In the genomic region with DNA sequence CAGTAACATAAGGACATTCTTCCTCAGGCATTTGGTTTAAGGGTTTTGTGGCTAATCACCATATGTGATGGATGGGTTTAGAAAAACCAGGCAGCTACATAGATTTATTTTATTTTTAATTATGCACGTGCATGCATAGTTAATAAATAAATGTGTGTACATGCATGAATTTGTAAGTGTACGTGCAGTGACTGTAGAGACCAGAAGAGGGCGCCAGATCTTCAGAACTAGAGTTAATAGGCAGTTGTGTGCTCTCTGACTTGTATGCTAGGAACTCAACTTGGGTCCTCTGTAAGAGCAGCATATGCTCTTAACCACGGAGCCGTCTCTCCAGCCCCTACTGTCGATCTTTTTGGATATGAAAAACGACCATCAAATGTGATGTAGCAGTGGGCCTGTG, we compare ENCODE assay signal across 17 mouse cellular contexts. TPM values are rescaled to one million over a fixed set of nuclear protein-coding genes. Genes with fewer than 3 reads are reported as not detected.
DNase-seq lines count a peak whose midpoint lies in the region; TF ChIP-seq lines count a peak whose summit lies in the region.
"Had no signal": no experiment of that assay in that cellular context is flagged by ENCODE, and none has a peak within 500 bp of the region (broad histone marks: within the 10 kb centered on the region; RNA-seq: fewer than 3 reads in every experiment).

No protein-coding gene starts in this region.

- H3K27ac ChIP-seq in heart, adult 2 months: no peak overlapping the region
- no peak overlapping the region for H3K27ac ChIP-seq in ES-E14 (ENCODE audit: insufficient read depth, low read depth, low read length, poor library complexity, severe bottlenecking)
- H3K27ac ChIP-seq in midbrain, embryonic 10.5 days (replicated peaks): no peak overlapping the region
- H3K27ac ChIP-seq: embryonic facial prominence, embryonic 12.5 days; heart, embryonic 13.5 days; liver, embryonic 13.5 days had no signal

- H3K4me3 ChIP-seq in heart, adult 2 months: no peak overlapping the region
- no peak overlapping the region for H3K4me3 ChIP-seq in ES-E14 (ENCODE audit: insufficient read depth in 1 of 2, low read depth in 1 of 2, low read length in 2 of 2, poor library complexity in 1 of 2, severe bottlenecking in 1 of 2)
- H3K4me3 ChIP-seq in midbrain, embryonic 10.5 days: no peak overlapping the region
- H3K4me3 ChIP-seq: embryonic facial prominence, embryonic 12.5 days; heart, embryonic 13.5 days; liver, embryonic 13.5 days had no signal

- no peak for DNase-seq in heart, adult 2 months
- DNase-seq in heart, postnatal 36 days: no peak
- peak; percentile 6 for DNase-seq in lung, postnatal 36 days
- no peak for DNase-seq in lung, postnatal 10 days
- peak; percentile 47 for DNase-seq in ES-E14 (ENCODE audit: low read depth, low spot score)
- peak; percentile 16 for DNase-seq in c-Kit-positive CD71-positive TER-119-positive erythroid progenitor cells, embryonic 14.5 days (ENCODE audit: low spot score)
- no peak for DNase-seq in left cerebral cortex, postnatal 10 days (ENCODE audit: extremely low spot score in 1 of 2, low spot score in 2 of 2)
- DNase-seq in midbrain, embryonic 10.5 days (ENCODE audit: low spot score): no peak
- DNase-seq: gastrocnemius, postnatal 14 days; kidney, postnatal 25 days; liver, embryonic 13.5 days had no signal

- peak; percentile 40 for TF ChIP-seq CTCF in heart, adult 2 months (IDR thresholded peaks at IDR 0.05)

- H3K36me3 ChIP-seq in heart, adult 2 months (ENCODE audit: control insufficient read depth, insufficient read depth, low read length): no peaks in the 10 kb centered on the region
- H3K36me3 ChIP-seq in ES-E14 (ENCODE audit: control insufficient read depth, insufficient read depth, low read length, poor library complexity, severe bottlenecking): no peaks in the 10 kb centered on the region
- no peaks in the 10 kb centered on the region for H3K36me3 ChIP-seq in midbrain, embryonic 10.5 days
- H3K36me3 ChIP-seq: embryonic facial prominence, embryonic 12.5 days; G1E; heart, embryonic 13.5 days; liver, embryonic 13.5 days had no signal

- no peak for TF ChIP-seq POLR2A in heart, adult 2 months (IDR thresholded peaks at IDR 0.05; ENCODE audit: insufficient read depth, low read depth, low read length)

- WGBS in heart, adult 2 months: 68% methylated on average over 7 of the region's 7 CpGs
- WGBS in midbrain, embryonic 10.5 days: 64% methylated on average over 7 of the region's 7 CpGs

- intact Hi-C loops in heart, adult 2 months (cut with DNase I): no loop called here
- intact Hi-C loops in heart, postnatal 36 days (cut with DNase I): no loop called here
- intact Hi-C loops in left cerebral cortex, postnatal 10 days (cut with DNase I): no loop called here

- H3K79me2 ChIP-seq in heart, adult 2 months (replicated peaks; ENCODE audit: control insufficient read depth, insufficient read depth, low read length): no peaks in the 10 kb centered on the region

- in situ Hi-C loops in ES-E14 (cut with MboI; ENCODE audit: low sequenced_read_pairs in 2 of 2, unreplicated experiment in 2 of 2): no loop called here

- H3K9me3 ChIP-seq in ES-E14 (ENCODE audit: control insufficient read depth, insufficient read depth, low read depth, low read length): no peaks in the 10 kb centered on the region
- H3K9me3 ChIP-seq in midbrain, embryonic 10.5 days (replicated peaks): no peaks in the 10 kb centered on the region
- H3K9me3 ChIP-seq: embryonic facial prominence, embryonic 12.5 days; liver, embryonic 13.5 days had no signal

- H3K27me3 ChIP-seq in heart, adult 2 months (ENCODE audit: control insufficient read depth, insufficient read depth, low read length): no peaks in the 10 kb centered on the region
- H3K27me3 ChIP-seq in midbrain, embryonic 10.5 days (ENCODE audit: low read depth, poor library complexity, severe bottlenecking): no peaks in the 10 kb centered on the region; the same call in 1 of the 2 replicates
- H3K27me3 ChIP-seq: heart, embryonic 13.5 days; liver, embryonic 13.5 days had no signal

- peaks cover 2% of the 10 kb centered on the region; the same call in 1 of the 2 replicates for H3K4me1 ChIP-seq in heart, adult 2 months (ENCODE audit: control insufficient read depth, insufficient read depth, low read length)
- H3K4me1 ChIP-seq in ES-E14 (ENCODE audit: control insufficient read depth in 2 of 2, insufficient read depth in 2 of 2, low read length in 2 of 2, poor library complexity in 1 of 2): no peaks in the 10 kb centered on the region
- H3K4me1 ChIP-seq in midbrain, embryonic 10.5 days: no peaks in the 10 kb centered on the region
- H3K4me1 ChIP-seq: embryonic facial prominence, embryonic 12.5 days; liver, embryonic 13.5 days had no signal

- no peak overlapping the region for H3K9ac ChIP-seq in heart, adult 2 months (ENCODE audit: low read depth, low read length)
- no peak overlapping the region for H3K9ac ChIP-seq in ES-E14 (ENCODE audit: insufficient read depth, low read depth, low read length, poor library complexity, severe bottlenecking)
- H3K9ac ChIP-seq: embryonic facial prominence, embryonic 12.5 days; heart, embryonic 13.5 days; liver, embryonic 13.5 days had no signal

- TF ChIP-seq EP300 in heart, adult 2 months (IDR thresholded peaks at IDR 0.05; ENCODE audit: insufficient read depth, low read depth, low read length): no peak

TF ChIP-seq in ES-E14, 5 proteins besides CTCF, POLR2A, EP300 and RAD21:
- TF ChIP-seq ZNF384 (IDR thresholded peaks at IDR 0.05; ENCODE audit: low read depth, low read length) (no peak), ZC3H11A (IDR thresholded peaks at IDR 0.05; ENCODE audit: borderline replicate concordance, low read depth, low read length) (0 out of 2 replicates have a peak, but pooled peaks have one; percentile 12), HCFC1 (IDR thresholded peaks at IDR 0.05; ENCODE audit: borderline replicate concordance, insufficient read depth, low read length) (no peak)

RNA-seq across cellular contexts. Expression of a gene that starts 1.6 kb away (rescaled TPM):
- 10 to 100 TPM; 20.7 to 22.9 TPM for total RNA-seq in heart, adult 2 months (2021)
- polyA plus RNA-seq in heart, adult 2 months (2012; rRNA removed): 35.3 and 38.2 TPM in 2 replicates
- total RNA-seq in heart, postnatal 36 days (2021): 10 to 100 TPM; 14.3 to 20.5 TPM
- not detected in 2 replicates for total RNA-seq in ES-E14 (2012; rRNA removed)
- 1 to 10 TPM; 1.4 to 1.8 TPM for total RNA-seq in left cerebral cortex, postnatal 10 days (2021)
- 0.09 TPM in 1 of 2 replicates, not detected in the other for polyA plus RNA-seq in midbrain, embryonic 10.5 days (2016; fragmentation: Nextera tagmentation; extraction: Ambion mirVana)
- total RNA-seq: megakaryocyte-erythroid progenitor cell, adult 5-6 weeks had no signal
- polyA plus RNA-seq: forebrain, embryonic 11.5 days; G1E; liver, embryonic 13.5 days; spleen, adult 2 months had no signal

Comparison
In these comparisons a context has a peak if more than half of its experiments do, and no peak if none do; other contexts are left out.
1. DNase-seq: peak in lung, postnatal 36 days (single experiment), ES-E14 (single experiment) and c-Kit-positive CD71-positive TER-119-positive erythroid progenitor cells, embryonic 14.5 days (single experiment); none in heart, adult 2 months (0 of 2), heart, postnatal 36 days (0 of 2), lung, postnatal 10 days (single experiment), left cerebral cortex, postnatal 10 days (0 of 2) and midbrain, embryonic 10.5 days (single experiment).
2. RNA of a gene that starts 1.6 kb away (total RNA-seq): 20.7 to 22.9 TPM in heart, adult 2 months and 14.3 to 20.5 TPM in heart, postnatal 36 days; 1.4 to 1.8 TPM in left cerebral cortex, postnatal 10 days and not detected in ES-E14; every median in the first group is over 4 times any median in the second.